Mouse (Mus musculus): Measurements from ENCODE around the gene Agpat2. TPM values are rescaled to one million over a fixed set of nuclear protein-coding genes. Genes with fewer than 3 reads are reported as not detected.
A peak's percentile ranks its signal among the peaks of the same experiment; 100 is the strongest.

Gene Agpat2
- polyA plus RNA-seq, 1 experiment from 2014 or later, result 47.7 TPM

GRCm38 (mm10) chr2:26635489-26636324, 31.5 kb upstream of the Agpat2 start:
- Histone ChIP-seq H3K27ac (no peak overlapping the region), H3K9me3 (replicated peaks) (no peaks in the 10 kb centered on the region), H3K9ac (no peak overlapping the region), H3K4me2 (no peak overlapping the region), H3K27me3 (no peaks in the 10 kb centered on the region), H3K4me3 (replicated peaks) (no peak overlapping the region), H3K4me1 (peaks cover 45% of the 10 kb centered on the region), H3K36me3 (peaks cover 49% of the 10 kb centered on the region)
- no peak for ATAC-seq (replicated peaks; ENCODE audit: low FRiP score)
- 81% methylated on average over 21 of the region's 21 CpGs for WGBS

- Histone ChIP-seq H3K4me3 (replicated peaks) (no peak overlapping the region), H3K36me3 (peaks cover 49% of the 10 kb centered on the region), H3K4me1 (peaks cover 49% of the 10 kb centered on the region), H3K27me3 (no peaks in the 10 kb centered on the region), H3K9me3 (replicated peaks) (no peaks in the 10 kb centered on the region), H3K9ac (no peak overlapping the region), H3K27ac (peak overlapping the region; percentile 51), H3K4me2 (no peak overlapping the region)
- no peak for ATAC-seq (replicated peaks; ENCODE audit: low FRiP score)
- WGBS, result 63% methylated on average over 12 of the region's 12 CpGs
Observed at GRCm38 (mm10) chr2:26634629-26635488, 30.6 kb upstream of the Agpat2 start.

DNA sequence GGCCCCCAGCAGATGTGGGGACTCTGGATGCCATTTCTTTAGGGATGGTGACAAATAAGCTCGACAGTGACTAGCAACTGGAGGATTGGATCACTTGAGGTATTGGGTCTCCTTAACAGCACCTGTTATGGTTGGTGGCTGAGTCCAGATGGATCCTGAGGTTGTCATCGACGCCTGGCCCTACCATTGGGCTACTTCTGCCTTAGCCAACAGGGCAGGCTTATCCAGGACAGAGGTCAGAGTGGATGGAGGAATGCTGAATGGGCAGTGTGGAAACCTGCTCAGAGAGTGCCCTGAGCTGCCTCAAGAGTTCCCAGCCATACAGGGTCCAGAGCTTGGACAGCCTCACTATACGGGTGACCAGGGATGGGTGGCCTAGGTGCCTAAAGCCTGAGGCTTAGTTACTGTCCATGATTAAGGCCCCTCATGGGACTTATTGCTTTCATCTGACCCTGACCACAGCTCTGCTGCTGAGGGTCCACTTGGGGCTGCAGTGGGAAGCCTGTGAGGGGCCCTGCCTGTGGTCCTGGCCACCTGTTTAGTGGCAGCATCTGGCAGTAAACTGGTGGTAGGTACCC, 29.8 kb upstream of the Agpat2 start:
- H3K27ac ChIP-seq, result peak overlapping the region; percentile 51
- no peak for ATAC-seq (replicated peaks; ENCODE audit: low FRiP score)
- H3K36me3 ChIP-seq, result peaks cover 49% of the 10 kb centered on the region
- H3K4me1 ChIP-seq, result peaks cover 57% of the 10 kb centered on the region
- no peaks in the 10 kb centered on the region for H3K27me3 ChIP-seq
- no peak overlapping the region for H3K9ac ChIP-seq
- H3K9me3 ChIP-seq (replicated peaks), result no peaks in the 10 kb centered on the region
- H3K4me3 ChIP-seq (replicated peaks), result no peak overlapping the region
- no peak overlapping the region for H3K4me2 ChIP-seq
- WGBS, result 73% methylated on average over 4 of the region's 4 CpGs

GRCm38 (mm10) chr2:26632541-26633395, 28.6 kb upstream of the Agpat2 start:
- peaks cover 54% of the 10 kb centered on the region for H3K4me1 ChIP-seq
- ATAC-seq (replicated peaks; ENCODE audit: low FRiP score), result no peak
- no peaks in the 10 kb centered on the region for H3K9me3 ChIP-seq (replicated peaks)
- no peak overlapping the region for H3K4me3 ChIP-seq (replicated peaks)
- peaks cover 39% of the 10 kb centered on the region for H3K36me3 ChIP-seq
- no peak overlapping the region for H3K4me2 ChIP-seq
- 67% methylated on average over 16 of the region's 16 CpGs for WGBS
- no peak overlapping the region for H3K9ac ChIP-seq
- H3K27me3 ChIP-seq, result no peaks in the 10 kb centered on the region
- H3K27ac ChIP-seq, result no peak overlapping the region

DNA sequence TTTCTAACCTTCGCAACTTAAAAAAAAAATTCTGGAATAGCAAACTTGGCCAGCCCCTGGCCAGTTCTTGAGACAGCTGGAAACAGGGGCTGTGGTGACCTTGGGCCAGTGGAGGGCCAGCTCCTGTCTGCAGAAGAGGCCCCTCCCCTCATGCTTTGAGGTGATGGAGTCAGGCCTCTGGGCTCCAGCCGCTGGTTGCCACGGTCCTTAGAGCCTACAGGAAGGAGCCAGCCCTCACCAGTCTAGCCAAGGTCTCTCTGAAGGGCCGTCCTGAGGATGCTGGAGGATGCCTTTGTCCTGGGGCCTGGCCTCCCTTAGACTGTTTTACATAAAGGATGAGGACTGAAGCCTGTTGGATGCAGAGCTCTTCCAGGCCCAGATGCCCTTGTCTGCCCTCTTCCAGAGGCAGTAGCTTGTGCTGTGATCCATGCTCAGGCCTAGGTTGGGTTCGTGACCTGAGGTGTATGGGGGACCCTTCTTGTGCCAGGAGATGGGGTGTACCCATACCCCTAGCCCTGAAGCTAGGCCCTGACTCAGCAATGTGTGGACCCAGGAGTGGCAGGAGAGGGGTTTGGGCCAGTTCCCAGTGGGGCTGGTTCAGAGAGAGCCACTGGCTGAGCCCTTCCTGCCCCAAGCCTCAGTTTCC, 24.7 kb upstream of the Agpat2 start:
- peak overlapping the region; percentile 72 for H3K4me3 ChIP-seq (replicated peaks)
- H3K4me1 ChIP-seq, result peaks cover 34% of the 10 kb centered on the region
- H3K4me2 ChIP-seq, result peak overlapping the region; percentile 98
- WGBS, result 22% methylated on average over 5 of the region's 5 CpGs
- peak overlapping the region; percentile 81 for H3K27ac ChIP-seq
- H3K36me3 ChIP-seq, result peaks cover under 1% of the 10 kb centered on the region; the same call in 1 of the 2 replicates
- peak overlapping the region; percentile 89 for H3K9ac ChIP-seq
- no peaks in the 10 kb centered on the region for H3K27me3 ChIP-seq
- H3K9me3 ChIP-seq (replicated peaks), result no peaks in the 10 kb centered on the region
- ATAC-seq (replicated peaks; ENCODE audit: low FRiP score), result peak; percentile 35

GRCm38 (mm10) chr2:26627921-26628739, 23.9 kb upstream of the Agpat2 start, which contains the start of gene Fam69b:
Gene Fam69b (plus strand): TSS chr2:26628457.
- no peaks in the 10 kb centered on the region for H3K36me3 ChIP-seq
- H3K9ac ChIP-seq, result peak within 1 kb of the TSS; percentile 89
- under 1% methylated on average over 60 of the region's 70 CpGs for WGBS
- ATAC-seq (replicated peaks; ENCODE audit: low FRiP score), result peak; percentile 72
- H3K27me3 ChIP-seq, result no peaks in the 10 kb centered on the region
- H3K27ac ChIP-seq, result peak within 1 kb of the TSS; percentile 81
- H3K4me2 ChIP-seq, result peak within 1 kb of the TSS; percentile 98
- H3K4me3 ChIP-seq (replicated peaks), result peak within 1 kb of the TSS; percentile 72
- peaks cover 33% of the 10 kb centered on the region for H3K4me1 ChIP-seq
- no peaks in the 10 kb centered on the region for H3K9me3 ChIP-seq (replicated peaks)

DNA sequence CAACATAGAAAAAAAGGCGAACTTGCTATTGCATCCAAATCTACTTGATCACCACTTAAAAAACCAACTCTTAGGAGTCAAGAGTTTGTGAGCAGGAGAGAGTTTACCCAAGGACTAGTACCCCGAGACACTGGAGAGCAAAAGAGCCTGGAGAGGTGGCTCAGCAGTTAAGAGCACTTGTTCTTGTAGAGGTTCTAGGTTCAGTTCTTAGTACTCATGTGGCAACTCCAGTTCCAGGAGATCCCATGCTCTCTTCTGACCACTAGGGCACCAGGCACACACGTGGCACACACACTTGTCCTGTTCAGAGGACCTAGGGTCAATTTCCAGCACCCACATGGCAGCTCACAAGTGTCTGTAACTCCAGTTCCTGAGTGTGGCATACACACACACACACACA, 21.9 kb upstream of the Agpat2 start:
- no peaks in the 10 kb centered on the region for H3K27me3 ChIP-seq
- no peaks in the 10 kb centered on the region for H3K9me3 ChIP-seq (replicated peaks)
- H3K27ac ChIP-seq, result no peak overlapping the region
- no peak for ATAC-seq (replicated peaks; ENCODE audit: low FRiP score)
- H3K4me1 ChIP-seq, result peaks cover 33% of the 10 kb centered on the region
- 75% methylated on average over 3 of the region's 3 CpGs for WGBS
- no peak overlapping the region for H3K9ac ChIP-seq
- H3K36me3 ChIP-seq, result no peaks in the 10 kb centered on the region
- no peak overlapping the region for H3K4me2 ChIP-seq
- H3K4me3 ChIP-seq (replicated peaks), result no peak overlapping the region

- Histone ChIP-seq H3K9ac (no peak overlapping the region), H3K4me2 (no peak overlapping the region), H3K4me1 (peaks cover 27% of the 10 kb centered on the region), H3K27ac (no peak overlapping the region), H3K36me3 (no peaks in the 10 kb centered on the region), H3K4me3 (replicated peaks) (no peak overlapping the region), H3K27me3 (no peaks in the 10 kb centered on the region), H3K9me3 (replicated peaks) (no peaks in the 10 kb centered on the region)
- ATAC-seq (replicated peaks; ENCODE audit: low FRiP score), result no peak
- 88% methylated on average over 3 of the region's 3 CpGs for WGBS
Observed at GRCm38 (mm10) chr2:26625419-26625818, 21.2 kb upstream of the Agpat2 start.

- Histone ChIP-seq H3K36me3 (no peaks in the 10 kb centered on the region), H3K4me2 (no peak overlapping the region), H3K9ac (no peak overlapping the region), H3K9me3 (replicated peaks) (no peaks in the 10 kb centered on the region), H3K27ac (0 out of 2 replicates have a peak overlapping the region, but pooled peaks have one; percentile 10), H3K4me3 (replicated peaks) (no peak overlapping the region), H3K4me1 (peaks cover 5% of the 10 kb centered on the region), H3K27me3 (no peaks in the 10 kb centered on the region)
- no peak for ATAC-seq (replicated peaks; ENCODE audit: low FRiP score)
- WGBS, result 55% methylated on average over 5 of the region's 5 CpGs
Observed at GRCm38 (mm10) chr2:26622984-26623383, 18.8 kb upstream of the Agpat2 start.

- Histone ChIP-seq H3K4me3 (replicated peaks) (no peak overlapping the region), H3K9ac (no peak overlapping the region), H3K36me3 (no peaks in the 10 kb centered on the region), H3K9me3 (replicated peaks) (no peaks in the 10 kb centered on the region), H3K27ac (no peak overlapping the region), H3K4me2 (no peak overlapping the region), H3K27me3 (no peaks in the 10 kb centered on the region), H3K4me1 (no peaks in the 10 kb centered on the region)
- ATAC-seq (replicated peaks; ENCODE audit: low FRiP score), result no peak
- WGBS, result 37% methylated on average over 2 of the region's 2 CpGs
Observed at GRCm38 (mm10) chr2:26621246-26621645, 17.0 kb upstream of the Agpat2 start.
